Mouse (Mus musculus): ENCODE data around the gene Cplane1.

- no peak for TF ChIP-seq CTCF (IDR thresholded peaks at IDR 0.05; ENCODE audit: low read depth)
- TF ChIP-seq EP300 (IDR thresholded peaks at IDR 0.05; ENCODE audit: low read depth) = no peak
These were observed 37.6 kb upstream of the Cplane1 start for GRCm38 (mm10) chr15:8131268-8131667.
